Mouse (Mus musculus): ENCODE measurements around the gene Pkmyt1.

The Pkmyt1 gene

DNA sequence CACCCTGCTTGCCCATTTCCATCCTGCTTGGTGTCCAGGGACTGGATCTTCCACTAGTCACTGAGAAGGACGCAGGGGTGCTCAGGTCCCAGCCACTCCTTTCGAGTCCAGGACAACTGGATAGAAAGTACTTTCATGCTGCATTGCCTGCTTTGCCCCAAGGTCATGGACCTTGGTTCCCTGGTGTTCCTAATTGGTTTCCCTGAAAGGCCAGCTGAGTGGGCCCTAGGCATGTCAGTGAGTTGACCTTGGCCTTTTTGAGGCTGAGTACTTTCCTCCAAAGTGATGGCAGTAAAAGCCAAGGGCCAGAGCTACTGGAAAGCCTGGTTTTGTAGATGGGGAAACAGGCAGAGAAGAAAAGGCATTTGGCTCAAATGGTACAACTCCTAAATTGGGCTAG is 4.2 kb upstream of the Pkmyt1 start:
- no peak for DNase-seq (ENCODE audit: inconsistent ontology term)

DNA sequence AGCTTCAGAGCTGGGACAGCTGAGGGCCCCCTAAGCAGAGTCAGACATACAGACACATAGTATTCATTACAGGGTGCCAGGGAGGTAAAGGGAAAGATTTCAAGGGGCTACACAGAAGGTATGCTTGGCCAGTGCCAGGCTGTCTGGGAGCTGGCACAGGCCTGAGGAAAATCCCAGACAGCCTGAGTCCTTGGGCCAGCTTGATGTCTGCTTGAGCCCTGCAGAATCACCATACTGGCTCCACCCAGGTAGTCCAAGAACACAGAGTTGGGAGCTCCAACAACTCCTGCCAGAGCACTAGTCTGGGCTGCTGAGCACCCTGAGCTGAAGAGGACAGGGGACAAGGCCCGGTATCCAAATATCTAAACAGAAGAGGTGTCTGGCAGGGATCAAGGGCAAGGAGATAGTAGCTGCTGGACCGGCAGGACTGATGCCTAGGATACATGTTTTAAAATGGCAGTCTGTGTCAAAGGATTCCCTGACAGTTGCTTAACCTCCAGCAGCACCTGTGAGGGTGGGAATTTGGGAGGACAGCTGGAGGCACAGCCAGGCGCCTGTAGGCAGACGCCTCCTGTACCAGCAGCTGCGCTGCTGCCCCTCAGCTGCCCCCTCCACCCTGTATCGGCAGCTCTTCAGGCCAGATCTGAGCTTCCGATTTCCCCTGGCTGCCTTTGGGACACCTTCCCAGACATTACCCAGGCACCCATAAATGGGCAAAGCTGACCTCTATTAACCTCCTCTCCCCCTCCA is 3.6 kb upstream of the Pkmyt1 start, which contains the start of gene 1520401A03Rik:
Gene 1520401A03Rik, minus strand, starts transcription at position 408 of the 750 bp plus-strand sequence.
- no peak for DNase-seq (ENCODE audit: inconsistent ontology term)

DNA sequence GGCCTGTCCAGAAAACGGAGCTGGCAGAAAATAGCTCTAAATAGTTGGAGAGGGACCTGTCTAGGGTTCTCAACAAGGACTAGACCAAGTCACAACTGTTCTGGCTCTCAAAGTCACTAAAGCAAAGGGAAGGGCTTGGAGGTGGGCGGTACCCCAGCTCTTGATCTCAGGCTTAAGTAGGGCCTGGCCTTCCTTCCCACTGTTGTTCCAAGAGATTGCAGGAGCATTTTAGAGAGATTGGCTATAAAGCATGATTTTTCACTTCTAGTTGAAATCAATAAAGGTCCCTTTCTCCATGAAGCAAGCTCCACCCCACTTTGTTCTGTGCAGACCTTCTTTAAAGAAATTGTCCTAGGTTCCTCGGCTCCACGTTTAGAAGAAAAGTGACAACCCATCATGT is 659 bp upstream of the Pkmyt1 start:
- DNase-seq (ENCODE audit: inconsistent ontology term): no peak

DNA sequence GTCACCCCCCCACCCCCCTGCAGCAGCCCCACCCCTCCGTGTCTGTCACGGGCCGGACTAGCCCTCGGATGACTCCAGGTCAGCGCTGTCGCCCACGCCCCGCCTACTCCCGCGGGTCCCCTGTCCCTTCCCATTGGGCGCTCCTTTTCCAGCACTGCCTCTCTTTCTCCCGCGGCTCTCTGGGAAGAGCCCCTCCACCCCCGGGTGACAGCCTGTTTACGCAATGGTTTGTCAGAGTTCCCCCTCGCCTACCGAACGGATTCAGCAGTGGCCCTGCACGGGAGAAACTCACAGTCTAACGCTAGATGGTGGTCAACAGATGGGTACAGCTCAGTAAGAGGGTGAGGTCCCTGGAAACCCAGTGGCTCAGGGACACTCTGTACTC is 614 bp downstream of the Pkmyt1 start:
- peak; percentile 96 for DNase-seq (ENCODE audit: inconsistent ontology term)

DNA sequence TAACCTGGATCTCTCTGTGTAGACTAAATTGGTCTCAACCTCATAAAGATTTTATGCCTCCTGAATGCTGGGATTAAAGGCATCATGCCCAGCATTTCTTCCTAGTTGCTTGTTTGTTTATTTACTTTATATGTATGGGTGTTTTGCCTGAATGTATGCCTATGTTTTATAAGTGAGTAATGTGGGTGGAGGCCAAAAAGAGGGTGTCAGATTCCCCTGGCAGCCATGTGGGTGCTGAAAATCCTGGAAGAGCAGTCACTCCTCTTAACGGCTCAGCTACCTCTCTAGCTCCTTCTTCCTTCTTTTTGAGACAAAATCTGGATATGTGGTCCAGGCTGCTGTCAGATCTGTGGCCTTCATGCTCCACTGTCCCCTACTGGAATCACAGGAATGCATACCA is 4.3 kb downstream of the Pkmyt1 start:
- no peak for DNase-seq (ENCODE audit: inconsistent ontology term)

DNA sequence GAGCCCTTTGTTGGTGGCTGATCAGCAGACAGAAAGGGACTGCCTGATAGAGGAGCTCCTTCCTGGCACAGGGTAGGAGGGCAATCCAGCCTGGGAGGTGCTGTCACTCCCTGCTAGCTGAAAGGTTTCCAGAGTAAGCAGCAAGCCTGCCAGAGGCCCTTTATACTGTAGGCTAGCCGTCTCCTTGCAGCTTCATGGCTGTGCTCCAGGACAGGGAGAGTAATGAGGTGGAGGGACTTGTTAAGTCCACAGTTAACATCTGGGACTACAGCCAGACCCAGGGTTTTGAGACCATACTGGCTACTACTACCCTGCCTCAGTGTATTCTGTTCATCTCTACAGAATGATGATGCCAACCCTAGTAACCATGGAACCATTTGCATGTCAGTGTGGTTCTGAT is 8.2 kb downstream of the Pkmyt1 start:
- DNase-seq (ENCODE audit: inconsistent ontology term): no peak

DNA sequence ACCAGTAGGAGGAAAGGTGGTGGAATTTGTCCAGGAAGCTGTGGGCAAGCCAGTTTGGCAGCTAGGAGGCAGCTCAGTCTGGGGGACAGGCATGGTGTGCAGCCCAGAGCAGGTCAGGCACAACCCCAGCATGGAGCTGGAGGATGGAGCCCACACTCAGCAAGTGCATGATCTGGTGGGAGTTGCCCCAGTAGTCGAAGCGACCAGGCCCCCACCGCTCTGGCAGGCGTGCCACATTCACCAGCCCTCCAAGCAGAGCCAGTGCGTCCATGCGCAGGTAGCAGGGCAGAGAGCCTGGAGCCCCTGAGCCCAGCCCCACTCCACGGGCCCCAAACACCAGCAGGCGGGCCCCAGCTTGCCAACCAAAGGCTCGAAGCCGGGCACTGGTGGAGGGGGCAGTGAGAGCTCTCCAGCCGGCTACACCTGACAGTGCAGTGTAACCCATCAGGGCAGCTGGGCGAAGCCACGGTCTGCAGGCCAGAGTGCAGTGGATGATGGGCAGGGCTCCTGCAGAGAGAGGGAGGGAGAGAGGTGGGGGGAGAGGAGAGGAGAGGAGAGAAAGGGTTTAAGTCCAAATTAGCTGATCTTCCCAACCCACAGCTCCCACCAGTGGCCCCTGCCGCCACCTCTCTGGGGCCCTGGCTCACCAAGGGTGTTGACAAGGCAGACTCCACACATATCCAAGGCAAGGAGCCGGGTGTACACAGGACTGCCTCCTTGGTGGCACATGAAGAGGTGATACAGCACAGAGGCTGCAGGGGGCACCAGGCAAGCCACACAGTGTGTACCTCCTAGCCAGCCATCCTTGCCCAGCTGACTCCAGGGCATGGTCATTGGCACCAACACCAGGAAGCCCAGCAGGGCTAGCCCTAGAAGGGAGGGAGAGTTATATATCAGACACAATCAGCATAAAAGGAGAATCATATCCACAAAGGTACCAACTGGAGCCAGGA is 11.6 kb downstream of the Pkmyt1 start:
- no peak for DNase-seq (ENCODE audit: inconsistent ontology term)

DNA sequence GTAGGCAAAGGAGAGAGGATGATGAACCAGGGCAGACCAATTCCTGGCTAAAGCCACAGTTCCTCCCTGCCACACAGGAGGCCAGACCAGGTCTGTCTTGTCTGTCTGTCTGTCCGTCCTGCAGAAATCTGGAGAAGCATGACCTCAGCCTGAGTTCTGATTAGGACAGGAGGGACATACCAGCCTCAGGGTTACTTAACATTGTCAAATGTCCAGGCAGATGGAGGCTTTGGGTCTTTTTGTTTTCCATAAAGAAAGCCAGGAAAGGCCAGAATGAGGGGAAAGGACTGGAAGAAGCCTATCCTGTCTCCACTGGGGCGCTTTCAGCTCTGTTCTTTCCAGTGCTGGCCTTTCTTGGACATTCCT is 12.7 kb downstream of the Pkmyt1 start:
- DNase-seq (ENCODE audit: inconsistent ontology term): no peak

DNA sequence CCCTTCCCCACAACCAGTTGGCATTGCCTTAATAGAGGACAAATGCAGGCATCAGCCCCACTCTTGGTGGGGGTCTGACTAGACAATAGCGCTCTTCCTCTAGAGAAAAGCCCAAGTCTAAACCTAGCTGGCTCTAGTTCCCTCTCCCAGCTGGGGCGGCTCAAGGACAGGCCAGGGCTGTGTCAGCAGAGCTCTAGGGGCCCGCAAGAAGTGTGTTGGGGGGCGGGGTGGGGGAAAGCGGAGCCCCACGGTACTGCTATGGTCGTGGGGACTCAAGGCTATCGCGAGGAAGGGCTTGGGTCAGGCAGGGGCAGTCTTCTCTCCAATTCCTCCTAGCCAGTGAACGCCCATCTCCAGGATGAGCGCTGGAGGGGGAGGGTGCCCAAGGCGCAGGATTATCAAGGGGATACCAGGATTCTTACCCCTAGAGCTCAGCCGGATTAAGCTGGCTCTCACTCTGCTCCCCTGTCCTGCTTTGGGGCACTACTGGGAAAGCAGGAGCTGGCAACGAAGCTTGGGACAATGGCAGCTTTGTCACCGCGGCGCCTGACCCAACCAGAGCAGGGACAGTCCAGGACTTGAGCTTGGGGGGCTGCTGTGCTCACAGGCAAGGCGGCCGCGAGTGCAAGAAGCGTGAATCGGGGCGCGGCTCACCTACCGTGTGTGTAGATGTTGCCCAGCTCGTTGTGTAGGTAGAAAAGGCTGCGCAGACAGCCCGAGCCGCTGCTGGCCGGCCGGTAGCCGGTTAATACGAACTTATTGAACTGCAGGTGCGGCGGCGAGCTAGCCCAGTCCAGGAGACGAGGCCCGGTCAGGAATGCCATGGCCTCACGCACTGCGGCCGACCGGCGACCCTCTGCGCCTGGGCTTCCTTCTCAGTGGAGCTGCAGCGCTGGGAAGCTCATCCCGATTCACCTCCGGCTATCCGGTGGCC is 13.3 kb downstream of the Pkmyt1 start:
- peak; percentile 60 for DNase-seq (ENCODE audit: inconsistent ontology term)

DNA sequence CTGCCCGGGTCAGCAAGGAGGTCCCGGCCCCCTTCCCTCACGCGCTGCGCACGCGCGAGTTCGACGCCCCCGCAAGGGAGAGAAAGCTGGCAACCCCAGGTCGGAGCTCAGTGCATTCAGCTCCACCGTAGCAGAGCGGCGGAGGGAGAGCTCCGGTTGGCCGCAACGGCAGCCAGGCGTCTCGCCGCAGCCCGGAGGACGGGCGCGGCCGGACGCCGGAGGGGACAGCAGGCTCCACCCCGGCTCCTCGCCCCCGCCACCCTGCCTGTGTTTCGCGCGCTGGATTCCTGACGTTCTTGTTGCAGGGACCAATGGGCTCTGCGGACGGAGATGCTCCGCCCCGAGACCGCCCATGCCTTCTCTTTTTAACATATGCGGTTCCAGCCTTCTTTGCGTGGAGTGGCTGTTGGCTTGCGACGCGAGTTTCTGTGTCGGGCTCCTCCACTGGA is 14.0 kb downstream of the Pkmyt1 start:
- peak; percentile 96 for DNase-seq (ENCODE audit: inconsistent ontology term)

DNA sequence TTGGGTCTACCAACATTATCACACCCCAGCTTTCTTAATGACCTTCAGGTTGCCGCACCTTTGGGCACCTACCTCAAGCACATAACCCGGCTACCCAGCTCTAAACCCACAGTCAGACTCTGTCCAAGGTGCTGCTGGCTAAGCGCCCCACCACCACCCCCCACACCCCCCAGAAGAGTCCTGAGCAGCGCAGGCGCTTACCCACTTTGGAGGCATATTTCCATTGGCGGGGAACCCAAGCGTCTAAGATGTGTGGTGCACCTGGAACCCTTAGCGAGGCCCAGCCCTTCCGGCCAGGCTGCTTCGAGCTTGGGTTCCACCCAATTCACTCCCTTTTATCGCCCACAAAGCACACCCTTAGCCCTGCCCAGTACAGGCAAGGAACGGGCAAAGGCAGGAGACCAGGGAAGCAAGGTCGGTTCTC is 14.5 kb downstream of the Pkmyt1 start, which contains the start of gene Paqr4:
Gene Paqr4, minus strand, starts transcription at position 270 of the 424 bp plus-strand sequence.
- no peak for DNase-seq (ENCODE audit: inconsistent ontology term)

DNA sequence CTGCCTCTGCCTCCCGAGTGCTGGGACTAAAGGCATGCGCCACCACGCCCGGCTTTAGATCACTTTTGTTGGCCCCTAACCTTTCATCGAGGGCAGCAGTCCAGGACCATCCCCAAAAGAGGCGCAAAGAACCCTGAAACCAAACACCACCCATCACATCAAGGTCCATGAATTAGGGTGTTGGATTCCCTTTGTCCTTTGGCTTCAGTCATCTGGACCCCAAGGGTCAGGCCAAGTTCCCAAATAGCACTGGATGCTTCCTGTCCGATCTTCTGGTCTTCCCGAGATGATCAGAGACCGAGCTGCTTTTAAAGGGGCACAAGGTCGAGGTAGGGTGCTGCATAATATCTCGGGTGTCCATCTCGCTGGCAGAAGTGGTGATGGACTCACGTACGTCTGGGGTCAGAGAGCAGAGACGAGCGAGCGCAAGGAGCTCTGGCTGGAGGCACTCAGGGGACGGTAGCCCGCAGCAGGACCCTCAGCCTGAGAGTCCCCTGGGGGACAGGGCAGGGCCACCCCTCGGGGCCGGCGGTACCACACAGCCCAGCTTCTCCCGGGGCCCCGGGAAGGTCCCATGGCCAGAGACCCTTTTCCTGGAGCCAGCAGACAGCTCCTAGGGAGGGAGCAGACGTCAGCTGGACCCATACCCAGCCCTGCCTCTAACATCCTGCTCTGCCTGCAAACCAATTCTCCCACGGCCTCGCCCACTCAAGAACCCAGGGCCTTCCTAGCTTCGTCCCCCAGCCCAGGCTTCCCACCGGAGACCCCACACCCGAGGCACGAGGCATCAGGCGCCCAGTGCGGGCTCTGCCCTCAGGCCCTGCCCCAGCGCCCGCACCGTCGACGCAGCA is 15.4 kb downstream of the Pkmyt1 start:
- DNase-seq (ENCODE audit: inconsistent ontology term): no peak

DNA sequence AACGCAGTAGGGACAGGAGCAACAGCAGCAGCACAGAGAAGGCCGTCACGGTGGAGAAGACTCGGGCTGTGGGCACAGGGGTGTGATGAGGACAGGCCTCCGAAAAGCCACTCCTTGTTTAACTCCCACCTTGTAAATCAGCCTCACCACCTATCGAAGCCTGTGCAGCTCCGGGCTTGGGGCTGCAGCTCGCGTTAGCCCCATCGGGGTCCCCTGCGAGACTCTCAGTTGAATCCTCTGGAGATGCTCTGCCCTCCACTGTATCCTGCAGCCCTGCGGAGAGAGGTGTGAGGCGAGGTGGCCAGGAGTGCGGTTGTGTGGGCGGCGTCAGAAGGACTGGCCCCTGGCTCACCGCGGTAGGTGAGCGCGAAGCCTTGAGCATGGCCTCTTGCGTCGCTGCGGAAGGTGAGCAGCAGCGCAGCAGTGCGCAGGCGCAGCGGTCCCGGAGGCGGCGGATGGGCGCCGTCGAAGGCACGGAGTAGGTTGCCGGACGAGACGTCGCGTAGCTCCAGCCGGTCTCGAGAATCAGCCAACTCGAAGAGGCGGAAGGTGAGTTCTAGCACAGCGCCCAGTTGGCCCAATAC is 16.2 kb downstream of the Pkmyt1 start:
- DNase-seq (ENCODE audit: inconsistent ontology term): no peak

DNA sequence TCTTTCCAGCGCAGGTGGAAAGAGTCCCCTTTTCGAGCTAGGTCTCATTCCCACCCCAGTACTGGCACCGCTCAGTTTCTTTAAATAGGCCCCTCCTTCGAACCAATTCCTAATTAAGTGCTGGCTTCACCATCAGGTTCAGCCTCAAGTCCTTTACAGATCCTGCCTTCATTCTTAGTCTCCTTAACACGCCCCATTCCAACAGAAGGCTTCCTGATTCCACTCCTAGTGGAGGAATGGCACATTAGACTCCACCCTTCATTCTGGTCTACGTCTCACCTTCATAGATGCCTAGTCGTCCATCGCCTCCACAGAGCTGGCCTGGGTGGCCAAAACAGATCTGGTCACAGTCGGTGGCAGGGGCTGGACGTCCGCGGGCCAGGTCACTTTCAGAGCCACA is 16.8 kb downstream of the Pkmyt1 start:
- no peak for DNase-seq (ENCODE audit: inconsistent ontology term)

DNA sequence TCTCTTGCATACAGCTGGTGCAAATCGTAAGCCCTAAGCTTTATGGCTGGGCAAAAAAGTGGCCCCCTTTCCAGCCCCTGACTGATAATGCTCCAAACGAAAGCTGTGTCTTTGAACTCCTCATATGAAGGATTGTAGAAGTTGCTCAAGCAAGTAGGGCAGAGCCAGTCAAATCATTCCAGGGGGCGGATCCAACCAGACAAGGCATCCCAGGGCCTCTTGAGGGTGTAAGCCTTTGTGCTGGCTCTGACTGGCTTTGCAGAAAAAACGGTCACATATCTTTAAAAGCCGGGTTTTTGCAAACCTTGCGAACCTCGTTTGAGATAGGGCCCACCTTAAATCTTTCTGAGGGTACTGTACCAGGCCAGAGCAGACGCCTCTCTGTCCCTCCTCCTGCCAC is 17.9 kb downstream of the Pkmyt1 start:
- no peak for DNase-seq (ENCODE audit: inconsistent ontology term)

DNA sequence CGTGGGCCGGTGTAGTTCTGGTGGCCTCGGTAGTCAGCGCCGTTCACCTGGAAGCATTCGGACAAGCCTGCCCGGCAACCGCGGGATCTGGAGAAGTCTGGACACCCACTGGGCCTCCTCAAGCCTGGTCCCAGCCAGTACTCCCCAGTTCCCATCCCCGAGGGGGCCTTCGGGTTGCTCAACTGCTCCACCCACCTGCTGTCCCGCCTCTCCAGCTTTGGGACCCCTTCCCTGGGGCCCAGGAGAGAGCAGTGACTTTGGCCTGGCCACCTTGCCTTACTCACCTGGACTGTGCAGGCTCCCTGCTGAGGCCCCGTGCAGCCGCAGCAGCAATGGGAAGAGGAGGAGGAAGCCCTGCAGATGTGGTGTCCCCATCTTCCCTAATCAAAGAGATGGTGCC is 18.5 kb downstream of the Pkmyt1 start:
- DNase-seq (ENCODE audit: inconsistent ontology term): no peak

DNA sequence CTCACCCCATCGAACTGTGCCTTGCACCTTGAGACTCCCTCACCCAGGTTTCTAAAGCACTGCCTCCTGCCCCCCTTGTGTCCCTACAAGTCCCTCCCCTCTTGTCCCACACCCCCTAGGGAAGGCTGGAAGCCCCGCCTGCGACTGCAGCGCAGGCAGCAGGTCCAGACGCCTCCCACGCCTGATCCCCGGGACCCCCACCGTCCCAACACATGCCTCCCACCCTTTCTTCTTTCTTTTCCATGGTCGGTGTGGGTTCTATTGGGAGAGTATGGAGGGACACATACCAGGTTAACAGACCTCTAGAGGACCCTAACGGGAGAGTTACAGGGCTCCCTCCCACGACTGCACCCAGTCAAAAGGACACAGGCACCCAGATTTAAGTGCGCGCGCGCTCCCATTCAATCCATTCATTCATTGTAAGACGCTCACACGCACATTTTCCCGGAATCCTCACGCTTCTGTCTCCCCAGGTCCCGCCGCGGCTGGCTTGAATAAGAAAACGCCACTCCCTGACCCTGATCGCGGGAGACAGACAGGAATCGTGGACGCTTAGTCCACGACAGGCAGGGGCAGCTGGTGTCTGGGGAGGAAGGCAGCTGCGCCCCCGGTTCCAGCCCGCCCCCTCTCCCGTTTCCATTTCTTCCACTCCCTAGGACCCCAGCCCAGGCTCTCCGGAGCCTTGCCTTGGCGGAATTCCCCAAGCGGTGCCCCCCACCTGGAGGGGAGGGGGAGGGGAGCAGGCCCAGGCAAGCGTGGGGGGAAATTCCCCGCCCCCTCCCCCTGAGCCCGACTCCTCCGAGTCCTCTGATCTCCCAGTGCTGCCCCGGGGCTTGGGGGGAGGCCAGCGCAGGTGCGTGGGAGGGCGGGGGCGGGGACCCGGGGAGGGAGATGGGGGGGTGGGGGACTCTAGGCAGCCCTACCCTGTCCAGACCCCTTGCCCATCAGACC is 19.4 kb downstream of the Pkmyt1 start, which contains the start of gene Kremen2:
Gene Kremen2, minus strand, starts transcription at position 533 of the 951 bp plus-strand sequence.
- DNase-seq (ENCODE audit: inconsistent ontology term): peak; percentile 30

DNA sequence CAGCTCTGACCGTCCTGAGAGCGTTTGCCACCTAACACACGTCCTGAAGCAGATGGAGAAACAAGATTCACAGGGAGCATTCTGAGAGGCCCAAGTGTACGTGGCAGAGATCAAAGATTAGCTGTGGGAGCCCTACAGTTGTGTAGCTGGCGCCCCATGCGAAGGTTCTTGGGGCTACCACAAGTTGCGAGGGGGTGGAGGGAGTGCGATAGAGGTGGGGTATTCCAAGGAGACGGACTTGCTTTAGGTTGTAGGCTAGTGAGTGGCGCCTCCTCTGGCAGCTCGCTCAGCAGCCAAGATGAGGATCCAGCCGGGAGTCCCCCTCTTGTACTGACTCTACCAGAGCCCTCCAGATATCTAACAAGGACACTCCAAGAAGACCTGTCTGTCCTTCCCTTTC is 20.2 kb downstream of the Pkmyt1 start:
- DNase-seq (ENCODE audit: inconsistent ontology term): no peak

DNA sequence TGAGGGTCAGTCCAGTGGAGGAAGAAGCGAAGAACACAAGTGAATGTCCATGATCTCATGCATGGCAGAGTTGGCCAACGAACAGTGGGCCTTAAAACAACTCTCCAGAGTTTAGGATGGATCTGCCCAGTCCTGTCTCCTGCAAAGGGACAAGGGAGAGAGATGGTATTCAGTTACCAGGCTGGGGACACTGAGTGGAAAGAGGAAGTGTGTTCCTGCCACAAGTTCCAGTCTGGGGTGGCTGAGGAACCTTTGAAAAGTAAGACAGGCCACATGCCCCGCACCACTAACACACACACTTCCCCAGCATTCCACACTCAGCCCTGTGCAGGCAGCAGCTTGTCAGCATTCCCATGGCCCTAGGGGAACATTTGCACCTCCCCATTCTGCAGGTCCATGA is 20.6 kb downstream of the Pkmyt1 start:
- DNase-seq (ENCODE audit: inconsistent ontology term): no peak

All from Muller cell, postnatal 12 days (primary cell).